Mouse (Mus musculus) layer of hippocampus, adult 8-10 months (tissue): ENCODE data around the gene Catsperd. TPM values are rescaled to one million over a fixed set of nuclear protein-coding genes. Genes with fewer than 3 reads are reported as not detected.

Experiments
- total RNA-seq, 4 experiments: library from RNA; stranded (reverse); gene quantifications; 2 replicates each; pipeline ENCODE4 v1.2.4; 2022

The Catsperd gene
- total RNA-seq, 4 experiments from 2014 or later = 0.48 to 1.8 (median 1.2) TPM

Other genes starting within 250 kb of the Catsperd start
- gene Ptprs, start 151.7 kb upstream of the Catsperd start, total RNA-seq = 100 to 1,000 TPM; 605 to 694 (median 657) TPM
- gene Znrf4, start 115.7 kb upstream of the Catsperd start, total RNA-seq = not detected
- gene Gm20219, start 73.8 kb upstream of the Catsperd start, total RNA-seq = 1 to 10 TPM in 3 of 4 experiments, under 1 TPM in 1; 0.71 to 5.3 (median 3.7) TPM
- gene Safb2, start 43.6 kb upstream of the Catsperd start, total RNA-seq = 100 to 1,000 TPM; 122 to 182 (median 154) TPM
- gene Safb, start 43.3 kb upstream of the Catsperd start, total RNA-seq = 100 to 1,000 TPM; 149 to 168 (median 159) TPM
- gene 2410015M20Rik, start 18.4 kb upstream of the Catsperd start, total RNA-seq = 100 to 1,000 TPM; 138 to 161 (median 146) TPM
- 100 to 1,000 TPM; 286 to 457 (median 374) TPM for gene Rpl36, start 14.7 kb upstream of the Catsperd start, total RNA-seq
- 10 to 100 TPM; 56.0 to 64.2 (median 59.3) TPM for gene Lonp1, start 1.3 kb upstream of the Catsperd start, total RNA-seq
- 10 to 100 TPM; 89.0 to 93.5 (median 93.0) TPM for gene Ranbp3, start 45.2 kb downstream of the Catsperd start, total RNA-seq
- gene Ndufa11, start 89.6 kb downstream of the Catsperd start, total RNA-seq = 100 to 1,000 TPM; 161 to 224 (median 198) TPM
- 10 to 100 TPM; 10.3 to 15.4 (median 12.5) TPM for gene Vmac, start 89.9 kb downstream of the Catsperd start, total RNA-seq
- 1 to 10 TPM; 2.3 to 3.3 (median 2.6) TPM for gene Nrtn, start 129.4 kb downstream of the Catsperd start, total RNA-seq
- 10 to 100 TPM; 65.0 to 75.5 (median 71.4) TPM for gene Dus3l, start 136.6 kb downstream of the Catsperd start, total RNA-seq
- 1 to 10 TPM in 3 of 4 experiments, under 1 TPM in 1; 0.68 to 1.8 (median 1.6) TPM for gene Prr22, start 142.1 kb downstream of the Catsperd start, total RNA-seq
- 1 to 10 TPM; 4.3 to 6.0 (median 5.0) TPM for gene Rfx2, start 202.9 kb downstream of the Catsperd start, total RNA-seq
- not detected for gene Acsbg2, start 246.3 kb downstream of the Catsperd start, total RNA-seq
- gene 1700061G19Rik, start 247.3 kb downstream of the Catsperd start, total RNA-seq = under 1 TPM in 3 of 4 experiments, not detected in 1; 0.20 to 0.35 (median 0.27) TPM